Mouse (Mus musculus): Measurements from ENCODE around the gene Vkorc1l1. TPM values are rescaled to one million over a fixed set of nuclear protein-coding genes. Genes with fewer than 3 reads are reported as not detected.

The Vkorc1l1 gene
- total RNA-seq, 2 experiments from 2014 or later, result 49.8 to 58.2 TPM

GRCm38 (mm10) chr5:129994989-129995388 lies 53.2 kb downstream of the Vkorc1l1 start:
- intact Hi-C loops (cut with DNase I), result no loop called here

GRCm38 (mm10) chr5:129997700-129998099 lies 55.9 kb downstream of the Vkorc1l1 start:
- peak in 1 of 2 experiments; percentile 27 for DNase-seq (ENCODE audit: extremely low spot score in 1 of 2, low spot score in 2 of 2)
- intact Hi-C loops (cut with DNase I), result no loop called here

More at GRCm38 (mm10) chr5:129994989-129995388, 53.2 kb downstream of the Vkorc1l1 start:
- no peak for DNase-seq (ENCODE audit: extremely low spot score in 1 of 2, low spot score in 2 of 2)

- intact Hi-C loops (cut with DNase I), result no loop called here
- peak; percentile 22 to 63 for DNase-seq (ENCODE audit: extremely low spot score in 1 of 2, low spot score in 2 of 2)
Measured at GRCm38 (mm10) chr5:129999097-129999496, 57.3 kb downstream of the Vkorc1l1 start.

- intact Hi-C loops (cut with DNase I), result no loop called here
- DNase-seq (ENCODE audit: extremely low spot score in 1 of 2, low spot score in 2 of 2), result no peak
Measured at GRCm38 (mm10) chr5:130000735-130001134, 59.0 kb downstream of the Vkorc1l1 start.

GRCm38 (mm10) chr5:130001356-130001987 lies 59.7 kb downstream of the Vkorc1l1 start:
- intact Hi-C loops (cut with DNase I), result no loop called here
- DNase-seq (ENCODE audit: extremely low spot score in 1 of 2, low spot score in 2 of 2), result no peak

GRCm38 (mm10) chr5:130002301-130003146 lies 60.8 kb downstream of the Vkorc1l1 start, which contains the start of gene Gusb:
TSS of gene Gusb (minus strand) at chr5:130003049.
- DNase-seq (ENCODE audit: extremely low spot score in 1 of 2, low spot score in 2 of 2), result peak; percentile 61 to 91
- intact Hi-C loops (cut with DNase I), result no loop called here

GRCm38 (mm10) chr5:130003229-130003628 lies 61.5 kb downstream of the Vkorc1l1 start:
- DNase-seq (ENCODE audit: extremely low spot score in 1 of 2, low spot score in 2 of 2), result no peak
- intact Hi-C loops (cut with DNase I), result no loop called here

- no peak for DNase-seq (ENCODE audit: extremely low spot score in 1 of 2, low spot score in 2 of 2)
- intact Hi-C loops (cut with DNase I), result no loop called here
Measured at GRCm38 (mm10) chr5:130007344-130007743, 65.6 kb downstream of the Vkorc1l1 start.

GRCm38 (mm10) chr5:130008034-130008590 lies 66.3 kb downstream of the Vkorc1l1 start:
- no peak for DNase-seq (ENCODE audit: extremely low spot score in 1 of 2, low spot score in 2 of 2)
- intact Hi-C loops (cut with DNase I), result no loop called here

- no peak for DNase-seq (ENCODE audit: extremely low spot score in 1 of 2, low spot score in 2 of 2)
- intact Hi-C loops (cut with DNase I), result no loop called here
Measured at GRCm38 (mm10) chr5:130009784-130010183, 68.0 kb downstream of the Vkorc1l1 start.

GRCm38 (mm10) chr5:130010961-130011360 lies 69.2 kb downstream of the Vkorc1l1 start:
- DNase-seq (ENCODE audit: extremely low spot score in 1 of 2, low spot score in 2 of 2), result no peak
- intact Hi-C loops (cut with DNase I), result no loop called here

GRCm38 (mm10) chr5:130015104-130015503 lies 73.3 kb downstream of the Vkorc1l1 start:
- no peak for DNase-seq (ENCODE audit: extremely low spot score in 1 of 2, low spot score in 2 of 2)
- intact Hi-C loops (cut with DNase I), result no loop called here

GRCm38 (mm10) chr5:130019461-130019860 lies 77.7 kb downstream of the Vkorc1l1 start:
- no peak for DNase-seq (ENCODE audit: extremely low spot score in 1 of 2, low spot score in 2 of 2)
- intact Hi-C loops (cut with DNase I), result no loop called here

- intact Hi-C loops (cut with DNase I), result no loop called here
Measured at GRCm38 (mm10) chr5:130021361-130021966, 79.7 kb downstream of the Vkorc1l1 start.

GRCm38 (mm10) chr5:130022366-130022765 lies 80.6 kb downstream of the Vkorc1l1 start:
- no peak for DNase-seq (ENCODE audit: extremely low spot score in 1 of 2, low spot score in 2 of 2)
- intact Hi-C loops (cut with DNase I), result no loop called here

More at GRCm38 (mm10) chr5:130021361-130021966, 79.7 kb downstream of the Vkorc1l1 start:
- no peak for DNase-seq (ENCODE audit: extremely low spot score in 1 of 2, low spot score in 2 of 2)

- DNase-seq (ENCODE audit: extremely low spot score in 1 of 2, low spot score in 2 of 2), result no peak
- intact Hi-C loops (cut with DNase I), result no loop called here
Measured at GRCm38 (mm10) chr5:130023067-130023766, 81.4 kb downstream of the Vkorc1l1 start.

GRCm38 (mm10) chr5:130023767-130024539 lies 82.2 kb downstream of the Vkorc1l1 start:
- peak; percentile 64 to 91 for DNase-seq (ENCODE audit: extremely low spot score in 1 of 2, low spot score in 2 of 2)
- intact Hi-C loops (cut with DNase I), result no loop called here

GRCm38 (mm10) chr5:130027134-130027533 lies 85.4 kb downstream of the Vkorc1l1 start:
- intact Hi-C loops (cut with DNase I), result loop anchor here (5.0 kb wide), 1 partner anchor 115 kb away; the partner anchor contains the start of gene Kctd7
- DNase-seq (ENCODE audit: extremely low spot score in 1 of 2, low spot score in 2 of 2), result no peak
